15 mouse cellular contexts compared by ENCODE assay signal in the genomic region with DNA sequence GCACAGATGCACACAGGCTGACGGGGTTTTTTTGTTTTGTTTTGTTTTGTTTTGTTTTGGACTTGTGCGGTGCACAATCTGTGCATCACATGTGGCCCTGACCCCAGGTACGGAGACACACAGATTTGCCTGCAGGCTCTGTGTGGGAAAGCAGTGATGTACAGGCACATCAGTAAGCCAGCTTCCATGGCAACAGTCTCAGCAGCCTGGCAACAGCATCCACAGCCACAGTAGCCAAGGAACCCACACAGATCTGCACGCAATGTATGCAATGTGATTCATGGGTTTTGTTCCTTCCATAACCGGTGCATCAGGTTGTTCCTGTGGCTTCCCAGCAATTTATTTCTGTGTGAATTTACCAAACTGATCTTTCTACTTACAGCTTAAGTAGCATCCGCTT. TPM values are rescaled to one million over a fixed set of nuclear protein-coding genes. Genes with fewer than 3 reads are reported as not detected.
DNase-seq lines count a peak whose midpoint lies in the region; ATAC-seq and TF ChIP-seq lines count a peak whose summit lies in the region.
"Had no signal": no experiment of that assay in that cellular context is flagged by ENCODE, and none has a peak within 500 bp of the region (broad histone marks: within the 10 kb centered on the region; RNA-seq: fewer than 3 reads in every experiment).

No protein-coding gene starts in this region.

- H3K36me3 ChIP-seq in midbrain, embryonic 15.5 days (replicated peaks): no peaks in the 10 kb centered on the region
- H3K36me3 ChIP-seq: lung, embryonic 15.5 days had no signal

- ATAC-seq in midbrain, embryonic 15.5 days (replicated peaks): peak; percentile 56
- ATAC-seq: CD4-positive, CD25-positive, alpha-beta regulatory T cell, adult 4 months had no signal

- DNase-seq in brain, adult 2 months (ENCODE audit: low read depth, low spot score): peak; percentile 94
- peak; percentile 87 to 89 for DNase-seq in frontal cortex, adult 2 months (ENCODE audit: extremely low spot score in 1 of 2, low spot score in 1 of 2)
- DNase-seq in layer of hippocampus, adult 8-10 months (ENCODE audit: low spot score in 2 of 2): peak; percentile 84 to 85
- DNase-seq in thymus, postnatal 14 days: no peak
- no peak for DNase-seq in cerebellum, adult 2 months
- DNase-seq in urinary bladder, adult 18-20 months (ENCODE audit: low spot score in 2 of 2): no peak
- DNase-seq in heart, postnatal 4 days: no peak

- no peak for TF ChIP-seq CTCF in cerebellum, adult 2 months (IDR thresholded peaks at IDR 0.05; ENCODE audit: borderline replicate concordance, insufficient read depth, low read depth, low read length)

- H3K9me3 ChIP-seq in midbrain, embryonic 15.5 days: no peaks in the 10 kb centered on the region
- H3K9me3 ChIP-seq: lung, embryonic 15.5 days had no signal

- WGBS in midbrain, embryonic 15.5 days: 37% methylated on average over 6 of the region's 6 CpGs
- 47% methylated on average over 6 of the region's 6 CpGs for WGBS in cerebellum, adult 2 months

- no peaks in the 10 kb centered on the region for H3K27me3 ChIP-seq in midbrain, embryonic 15.5 days (replicated peaks)
- H3K27me3 ChIP-seq in cerebellum, adult 2 months (ENCODE audit: control insufficient read depth, insufficient read depth, low read length): no peaks in the 10 kb centered on the region

- TF ChIP-seq POLR2A in cerebellum, adult 2 months (IDR thresholded peaks at IDR 0.05; ENCODE audit: borderline replicate concordance, insufficient read depth, low read length): no peak

- no peak overlapping the region for H3K4me3 ChIP-seq in midbrain, embryonic 15.5 days
- no peak overlapping the region for H3K4me3 ChIP-seq in cerebellum, adult 2 months (replicated peaks; ENCODE audit: insufficient read depth, low read depth, low read length)
- H3K4me3 ChIP-seq: lung, embryonic 15.5 days had no signal

- peak overlapping the region; percentile 73 for H3K27ac ChIP-seq in midbrain, embryonic 15.5 days
- no peak overlapping the region for H3K27ac ChIP-seq in cerebellum, adult 2 months (ENCODE audit: insufficient read depth, low read length)
- H3K27ac ChIP-seq: lung, embryonic 15.5 days had no signal

- H3K4me2 ChIP-seq in midbrain, embryonic 15.5 days: no peak overlapping the region
- H3K4me2 ChIP-seq: heart, embryonic 11.5 days; lung, embryonic 15.5 days had no signal

- H3K9ac ChIP-seq in midbrain, embryonic 15.5 days: no peak overlapping the region
- H3K9ac ChIP-seq: lung, embryonic 15.5 days had no signal

- H3K4me1 ChIP-seq in midbrain, embryonic 15.5 days: peaks cover 31% of the 10 kb centered on the region
- H3K4me1 ChIP-seq in cerebellum, adult 2 months (ENCODE audit: control insufficient read depth, insufficient read depth, low read length): no peaks in the 10 kb centered on the region; the same call in 1 of the 2 replicates

RNA-seq across cellular contexts. Expression of gene Allc, which starts 5.6 kb away (rescaled TPM):
- polyA plus RNA-seq in frontal cortex, adult 2 months (2012; rRNA removed): 0.44 and 0.56 TPM in 2 replicates
- total RNA-seq in layer of hippocampus, adult 8-10 months (2022): under 1 TPM in 3 of 4 experiments, not detected in 1; 0.23 to 0.45 (median 0.36) TPM
- 0.20 and 0.23 TPM in 2 replicates for polyA plus RNA-seq in midbrain, embryonic 15.5 days (2015; fragmentation: Nextera tagmentation; extraction: Ambion mirVana)
- polyA plus RNA-seq in cerebellum, adult 2 months (2012; rRNA removed): not detected in 2 replicates
- not detected for total RNA-seq in heart, postnatal 4 days (2021)
- total RNA-seq: common myeloid progenitor, adult 5-6 weeks had no signal
- polyA plus RNA-seq: CD4-positive, CD25-positive, alpha-beta regulatory T cell, adult 4 months; heart, embryonic 11.5 days; intestine, embryonic 14.5 days; limb, embryonic 11.5 days; small intestine, adult 2 months had no signal

RNA-seq across cellular contexts. Expression of gene Colec11, which starts 35.2 kb away (rescaled TPM):
- 0.94 and 1.1 TPM in 2 replicates for polyA plus RNA-seq in frontal cortex, adult 2 months (2012; rRNA removed)
- total RNA-seq in layer of hippocampus, adult 8-10 months (2022): under 1 TPM; 0.55 to 0.85 (median 0.62) TPM
- 1.0 TPM in 2 replicates for polyA plus RNA-seq in midbrain, embryonic 15.5 days (2015; fragmentation: Nextera tagmentation; extraction: Ambion mirVana)
- 0.79 and 1.0 TPM in 2 replicates for polyA plus RNA-seq in cerebellum, adult 2 months (2012; rRNA removed)
- 10 to 100 TPM; 16.4 to 16.9 TPM for total RNA-seq in heart, postnatal 4 days (2021)
- total RNA-seq: common myeloid progenitor, adult 5-6 weeks had no signal
- polyA plus RNA-seq: CD4-positive, CD25-positive, alpha-beta regulatory T cell, adult 4 months had no signal

RNA-seq across cellular contexts. Expression of gene Dcdc2c, which starts 35.8 kb away (rescaled TPM):
- polyA plus RNA-seq in frontal cortex, adult 2 months (2012; rRNA removed): 0.97 and 1.7 TPM in 2 replicates
- under 1 TPM; 0.20 to 0.43 (median 0.34) TPM for total RNA-seq in layer of hippocampus, adult 8-10 months (2022)
- polyA plus RNA-seq in midbrain, embryonic 15.5 days (2015; fragmentation: Nextera tagmentation; extraction: Ambion mirVana): 0.13 and 0.31 TPM in 2 replicates
- polyA plus RNA-seq in cerebellum, adult 2 months (2012; rRNA removed): not detected in 2 replicates
- under 1 TPM in 1 of 2 experiments, not detected in 1; 0.18 TPM for total RNA-seq in heart, postnatal 4 days (2021)
- total RNA-seq: common myeloid progenitor, adult 5-6 weeks had no signal
- polyA plus RNA-seq: CD4-positive, CD25-positive, alpha-beta regulatory T cell, adult 4 months; limb, embryonic 11.5 days; small intestine, adult 2 months had no signal

RNA-seq across cellular contexts. Expression of gene Rps7, which starts 47.8 kb away (rescaled TPM):
- 380 and 394 TPM in 2 replicates for polyA plus RNA-seq in frontal cortex, adult 2 months (2012; rRNA removed)
- 100 to 1,000 TPM; 245 to 375 (median 299) TPM for total RNA-seq in layer of hippocampus, adult 8-10 months (2022)
- polyA plus RNA-seq in midbrain, embryonic 15.5 days (2015; fragmentation: Nextera tagmentation; extraction: Ambion mirVana): 356 and 383 TPM in 2 replicates
- 299 and 310 TPM in 2 replicates for polyA plus RNA-seq in cerebellum, adult 2 months (2012; rRNA removed)
- total RNA-seq in heart, postnatal 4 days (2021): 100 to 1,000 TPM; 469 to 537 TPM

Comparison
In these comparisons a context has a peak if more than half of its experiments do, and no peak if none do; other contexts are left out.
1. DNase-seq: peak in brain, adult 2 months (single experiment), frontal cortex, adult 2 months (2 of 2) and layer of hippocampus, adult 8-10 months (2 of 2); none in thymus, postnatal 14 days (single experiment), cerebellum, adult 2 months (0 of 2), urinary bladder, adult 18-20 months (0 of 2) and heart, postnatal 4 days (single experiment).